Mouse (Mus musculus) urinary bladder, postnatal 36 days (tissue): ENCODE results near the gene Pla2g6.

Source experiments
- DNase-seq, 2 experiments: peaks; one replicate each; pipeline ENCODE4 v3.0.0; 2022; ENCODE audit warnings: low spot score in 2 of 2, mixed read lengths in 1 of 2

Gene Pla2g6

GRCm38 (mm10) chr15:79322991-79323790 is 5.0 kb downstream of the Pla2g6 start:
- peak; percentile 18 to 82 for DNase-seq

GRCm38 (mm10) chr15:79322281-79322990 is 5.8 kb downstream of the Pla2g6 start:
- DNase-seq = peak; percentile 50 to 55

- no peak for DNase-seq
Observed at GRCm38 (mm10) chr15:79321733-79322190, 6.4 kb downstream of the Pla2g6 start.

- DNase-seq = no peak
Observed at GRCm38 (mm10) chr15:79313848-79314369, 14.3 kb downstream of the Pla2g6 start.

GRCm38 (mm10) chr15:79307861-79308260 is 20.3 kb downstream of the Pla2g6 start:
- no peak for DNase-seq

GRCm38 (mm10) chr15:79306043-79306637 is 22.1 kb downstream of the Pla2g6 start:
- no peak for DNase-seq

GRCm38 (mm10) chr15:79304832-79305231 is 23.4 kb downstream of the Pla2g6 start:
- DNase-seq = no peak

- DNase-seq = no peak
Observed at GRCm38 (mm10) chr15:79303725-79304124, 24.5 kb downstream of the Pla2g6 start.

GRCm38 (mm10) chr15:79299563-79300155 is 28.5 kb downstream of the Pla2g6 start:
- peak in 1 of 2 experiments; percentile 48 for DNase-seq

GRCm38 (mm10) chr15:79298553-79298952 is 29.6 kb downstream of the Pla2g6 start:
- DNase-seq = peak; percentile 57 to 64

- no peak for DNase-seq
Observed at GRCm38 (mm10) chr15:79292779-79293178, 35.4 kb downstream of the Pla2g6 start.

- no peak for DNase-seq
Observed at GRCm38 (mm10) chr15:79290340-79290739, 37.9 kb downstream of the Pla2g6 start.

GRCm38 (mm10) chr15:79289441-79289840 is 38.7 kb downstream of the Pla2g6 start:
- no peak for DNase-seq

GRCm38 (mm10) chr15:79288387-79288786 is 39.8 kb downstream of the Pla2g6 start:
- DNase-seq = no peak

GRCm38 (mm10) chr15:79287091-79287490 is 41.1 kb downstream of the Pla2g6 start:
- no peak for DNase-seq

- no peak for DNase-seq
Observed at GRCm38 (mm10) chr15:79286141-79286540, 42.0 kb downstream of the Pla2g6 start.

GRCm38 (mm10) chr15:79285399-79285798 is 42.8 kb downstream of the Pla2g6 start, which contains the start of gene Baiap2l2:
Baiap2l2 (minus strand) TSS chr15:79285537.
- DNase-seq = no peak

- DNase-seq = no peak
Observed at GRCm38 (mm10) chr15:79283371-79283770, 44.8 kb downstream of the Pla2g6 start.

GRCm38 (mm10) chr15:79282434-79282833 is 45.8 kb downstream of the Pla2g6 start:
- no peak for DNase-seq

- DNase-seq = peak in 1 of 2 experiments; percentile 33
Observed at GRCm38 (mm10) chr15:79281389-79281788, 46.8 kb downstream of the Pla2g6 start.

GRCm38 (mm10) chr15:79280850-79281249 is 47.3 kb downstream of the Pla2g6 start:
- no peak for DNase-seq

GRCm38 (mm10) chr15:79280209-79280608 is 48.0 kb downstream of the Pla2g6 start:
- no peak for DNase-seq
